Mouse (Mus musculus): ENCODE results near the gene Rad54l2. TPM values are rescaled to one million over a fixed set of nuclear protein-coding genes. Genes with fewer than 3 reads are reported as not detected.

The Rad54l2 gene
- polyA plus RNA-seq, 1 experiment from 2014 or later, result 9.7 TPM

DNA sequence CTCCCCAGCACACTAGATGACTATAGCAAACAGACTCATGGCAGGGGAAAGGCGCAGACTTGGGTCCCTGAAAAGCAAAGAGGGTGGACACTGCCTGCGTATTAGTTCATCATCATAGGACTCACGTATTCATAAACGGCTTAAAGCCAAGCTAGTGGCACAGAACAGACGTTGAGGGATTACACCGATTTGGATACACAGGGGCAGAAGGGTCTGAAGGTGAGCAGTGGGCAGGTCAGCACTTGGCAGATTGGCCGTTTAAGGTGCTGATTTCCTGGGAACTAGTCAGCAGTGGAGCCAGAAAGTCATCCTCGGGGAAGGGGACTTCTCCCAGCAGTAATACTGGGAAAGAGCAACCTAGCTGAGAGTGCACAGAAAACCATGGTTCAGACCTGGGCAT lies 100.2 kb downstream of the Rad54l2 start:
- H3K36me3 ChIP-seq, result peaks cover 20% of the 10 kb centered on the region
- H3K4me2 ChIP-seq (replicated peaks), result no peak overlapping the region
- WGBS, result 82% methylated on average over 8 of the region's 8 CpGs
- no peak overlapping the region for H3K9ac ChIP-seq
- H3K27ac ChIP-seq, result no peak overlapping the region
- peaks cover 11% of the 10 kb centered on the region for H3K4me1 ChIP-seq
- H3K27me3 ChIP-seq, result no peaks in the 10 kb centered on the region
- no peaks in the 10 kb centered on the region for H3K9me3 ChIP-seq
- H3K4me3 ChIP-seq, result no peak overlapping the region
- ATAC-seq (ENCODE audit: insufficient number of reproducible peaks, insufficient read depth, low FRiP score, low TSS enrichment), result no peak

DNA sequence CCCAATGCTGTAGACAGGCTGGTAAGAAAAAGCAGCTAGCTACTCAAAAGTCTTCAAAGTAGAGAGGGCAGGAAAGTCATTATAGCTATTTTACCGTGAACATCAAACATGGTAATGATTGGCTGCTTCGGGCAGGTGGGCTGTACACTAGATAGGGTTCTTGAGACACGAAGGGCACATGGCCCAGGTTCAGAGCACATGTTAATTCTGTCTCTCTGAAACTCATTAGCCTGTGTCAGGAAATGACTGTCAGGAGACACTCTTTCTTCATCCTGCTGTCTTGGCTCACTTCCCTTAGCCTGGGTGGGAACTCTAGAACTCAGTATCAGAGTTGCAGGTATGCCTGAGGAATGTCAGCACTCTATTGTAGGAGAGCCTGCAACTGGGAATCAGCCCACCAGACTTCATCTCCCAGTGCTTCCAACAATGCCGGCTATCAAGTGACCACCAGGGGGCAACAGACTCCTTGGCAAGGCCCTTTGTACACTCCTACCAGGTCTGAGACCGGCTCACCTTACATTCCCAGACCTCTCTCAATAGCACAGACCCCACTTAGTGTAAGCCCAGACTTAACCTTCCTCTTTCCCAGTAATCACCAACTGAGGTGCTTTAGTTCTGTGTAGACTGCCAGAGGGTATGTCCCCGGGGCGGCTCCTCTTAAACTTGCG lies 101.9 kb downstream of the Rad54l2 start:
- Histone ChIP-seq H3K27me3 (no peaks in the 10 kb centered on the region), H3K4me3 (no peak overlapping the region), H3K9ac (no peak overlapping the region), H3K9me3 (no peaks in the 10 kb centered on the region), H3K4me1 (peaks cover 11% of the 10 kb centered on the region), H3K36me3 (peaks cover 5% of the 10 kb centered on the region; the same call in 1 of the 2 replicates), H3K27ac (no peak overlapping the region), H3K4me2 (replicated peaks) (peak overlapping the region; percentile 18)
- peak; percentile 61 for ATAC-seq (ENCODE audit: insufficient number of reproducible peaks, insufficient read depth, low FRiP score, low TSS enrichment)
- 29% methylated on average over 8 of the region's 8 CpGs for whole genome bisulfite sequencing

DNA sequence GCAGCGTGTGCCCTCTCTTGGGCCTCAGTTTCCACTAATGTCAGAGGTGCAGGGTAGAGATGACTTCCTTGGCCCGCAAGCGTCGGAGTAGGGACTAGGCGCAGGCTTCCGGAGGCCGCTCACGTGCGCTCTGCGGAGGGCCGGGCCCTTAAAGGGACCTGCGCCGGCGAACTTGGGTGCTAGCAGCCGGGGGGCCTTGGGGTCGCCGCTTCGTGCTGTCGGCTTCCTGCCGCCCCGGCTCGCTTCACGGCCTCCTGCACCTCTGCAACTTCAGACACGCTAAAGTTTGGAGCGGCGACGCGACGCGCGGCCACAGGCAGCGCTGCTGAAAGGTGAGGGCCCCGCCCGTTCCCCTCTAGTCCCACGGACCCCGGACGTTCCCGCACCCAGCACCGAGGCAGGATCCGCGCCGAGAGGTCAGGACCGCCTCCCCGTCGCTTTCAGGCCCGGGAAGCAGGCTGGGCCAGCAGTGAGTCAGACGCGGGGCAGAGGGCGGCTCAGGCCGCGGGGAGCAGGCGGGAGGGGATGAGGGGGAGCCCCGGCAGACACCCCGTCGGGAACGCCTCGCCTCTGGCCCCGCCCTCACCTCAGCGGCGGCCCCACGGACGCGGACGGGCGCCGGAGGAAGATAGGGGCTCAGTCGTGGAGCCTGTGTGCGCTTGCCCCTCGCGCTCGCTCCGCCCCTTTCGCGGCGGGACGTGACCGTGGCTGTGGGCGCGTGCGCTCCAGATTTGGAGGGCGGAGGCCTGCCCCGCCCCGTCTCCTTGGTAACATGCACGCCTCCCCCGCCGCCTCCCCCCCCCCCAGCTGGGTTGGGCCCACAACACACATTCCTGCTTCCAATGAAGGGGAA lies 103.5 kb downstream of the Rad54l2 start, which contains the start of gene Tex264:
Gene Tex264 (minus strand): TSS at position 679 of the 853 bp plus-strand sequence.
- Histone ChIP-seq H3K36me3 (peaks cover 12% of the 10 kb centered on the region), H3K4me1 (peaks cover 11% of the 10 kb centered on the region), H3K4me2 (replicated peaks) (peak within 1 kb of the TSS; percentile 94), H3K9ac (peak within 1 kb of the TSS; percentile 87), H3K4me3 (peak within 1 kb of the TSS; percentile 86), H3K9me3 (no peaks in the 10 kb centered on the region), H3K27ac (peak within 1 kb of the TSS; percentile 86), H3K27me3 (no peaks in the 10 kb centered on the region)
- WGBS, result under 1% methylated on average over 81 of the region's 86 CpGs
- peak; percentile 87 for ATAC-seq (ENCODE audit: insufficient number of reproducible peaks, insufficient read depth, low FRiP score, low TSS enrichment)

DNA sequence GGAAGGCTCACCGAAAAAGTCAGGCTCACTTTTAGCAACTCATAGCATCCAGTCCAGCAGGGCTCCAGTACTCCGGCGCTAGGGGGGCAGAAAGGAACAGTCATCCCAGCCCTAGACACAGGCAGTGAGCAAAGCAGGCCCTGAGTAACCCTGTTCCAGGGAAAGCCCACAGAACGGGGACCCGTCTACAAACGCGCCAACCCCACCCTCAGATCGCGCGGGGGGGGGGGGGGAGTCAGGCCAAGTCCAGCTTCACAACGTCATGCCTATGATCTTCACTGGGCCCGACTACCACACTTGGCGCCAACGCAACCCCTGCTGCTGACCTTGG lies 104.1 kb downstream of the Rad54l2 start:
- Histone ChIP-seq H3K9me3 (no peaks in the 10 kb centered on the region), H3K4me3 (peak overlapping the region; percentile 86), H3K36me3 (peaks cover 18% of the 10 kb centered on the region), H3K4me1 (peaks cover 11% of the 10 kb centered on the region), H3K27ac (peak overlapping the region; percentile 86; the same call in 1 of the 2 replicates), H3K9ac (peak overlapping the region; percentile 87), H3K27me3 (no peaks in the 10 kb centered on the region), H3K4me2 (replicated peaks) (peak overlapping the region; percentile 94)
- no peak for ATAC-seq (ENCODE audit: insufficient number of reproducible peaks, insufficient read depth, low FRiP score, low TSS enrichment)
- WGBS, result 3% methylated on average over 11 of the region's 14 CpGs

DNA sequence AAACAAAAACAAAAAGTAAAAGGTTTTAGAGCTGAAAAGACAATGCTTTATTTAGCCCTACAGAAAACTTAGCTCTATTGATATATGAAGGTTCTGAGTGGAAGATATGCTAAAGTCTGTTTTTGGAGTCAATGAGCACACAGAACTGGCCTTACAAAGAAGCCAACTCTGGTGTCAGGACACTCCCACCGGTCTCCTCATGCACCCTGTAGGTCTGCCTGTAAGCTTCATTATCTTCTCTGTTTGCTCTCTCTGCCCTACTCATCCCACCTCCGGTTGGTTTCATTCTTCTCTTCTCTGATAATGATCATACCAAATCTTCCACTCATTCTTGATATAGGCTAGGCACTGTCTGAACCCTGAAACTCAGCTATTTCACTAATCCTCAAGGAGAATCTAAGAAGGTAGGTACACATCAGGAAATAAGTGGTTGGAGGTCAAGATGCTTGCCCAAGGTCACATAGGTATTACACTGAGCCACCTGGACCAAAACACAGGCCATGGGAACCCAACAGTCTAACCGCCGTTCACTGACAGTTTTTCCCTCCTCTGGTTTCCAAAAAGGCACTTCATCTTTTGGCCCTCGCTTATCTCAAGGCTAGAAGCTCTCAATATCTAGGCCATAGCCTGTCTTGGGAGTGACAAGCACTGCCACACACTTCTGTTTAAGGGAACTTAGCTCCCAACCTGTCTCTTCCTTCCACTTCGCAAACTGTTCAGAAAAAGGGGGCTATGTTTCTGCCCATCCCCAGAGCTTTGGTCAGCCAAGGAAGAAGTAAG lies 104.7 kb downstream of the Rad54l2 start:
- Histone ChIP-seq H3K27me3 (no peaks in the 10 kb centered on the region), H3K9ac (peak overlapping the region; percentile 87; the same call in 1 of the 2 replicates), H3K4me3 (peak overlapping the region; percentile 86), H3K27ac (no peak overlapping the region), H3K9me3 (no peaks in the 10 kb centered on the region), H3K4me1 (peaks cover 11% of the 10 kb centered on the region), H3K36me3 (peaks cover 22% of the 10 kb centered on the region), H3K4me2 (replicated peaks) (peak overlapping the region; percentile 94)
- 79% methylated on average over 6 of the region's 6 CpGs for WGBS
- no peak for ATAC-seq (ENCODE audit: insufficient number of reproducible peaks, insufficient read depth, low FRiP score, low TSS enrichment)

DNA sequence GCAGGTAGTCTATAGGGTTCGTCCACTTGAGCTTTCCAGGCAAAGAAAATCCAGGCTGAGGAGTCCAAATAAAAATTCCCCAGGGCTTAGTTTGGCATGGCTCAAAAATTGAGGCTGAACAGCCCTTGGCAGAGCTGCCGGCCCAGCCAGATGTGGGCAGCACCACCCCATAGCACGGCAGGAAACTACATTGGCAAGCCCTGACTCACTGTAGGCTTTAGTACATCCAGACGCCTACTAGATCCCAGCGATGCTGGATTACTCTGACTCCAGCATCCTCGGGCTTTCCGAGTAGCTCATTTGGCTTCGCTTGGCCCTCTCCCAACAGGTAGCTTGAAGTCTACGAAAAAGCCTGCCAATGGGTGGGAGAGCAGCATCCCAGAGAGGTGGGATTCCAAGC lies 108.0 kb downstream of the Rad54l2 start:
- no peak for ATAC-seq (ENCODE audit: insufficient number of reproducible peaks, insufficient read depth, low FRiP score, low TSS enrichment)
- peaks cover 33% of the 10 kb centered on the region for H3K36me3 ChIP-seq
- 90% methylated on average over 9 of the region's 9 CpGs for WGBS
- H3K9ac ChIP-seq, result no peak overlapping the region
- no peaks in the 10 kb centered on the region for H3K9me3 ChIP-seq
- no peak overlapping the region for H3K27ac ChIP-seq
- H3K4me2 ChIP-seq (replicated peaks), result no peak overlapping the region
- H3K4me1 ChIP-seq, result peaks cover 4% of the 10 kb centered on the region; the same call in 1 of the 2 replicates
- no peaks in the 10 kb centered on the region for H3K27me3 ChIP-seq
- H3K4me3 ChIP-seq, result no peak overlapping the region

GRCm38 (mm10) chr9:106678242-106678641 lies 110.8 kb downstream of the Rad54l2 start:
- Histone ChIP-seq H3K27me3 (no peaks in the 10 kb centered on the region), H3K27ac (no peak overlapping the region), H3K9ac (no peak overlapping the region), H3K9me3 (no peaks in the 10 kb centered on the region), H3K36me3 (peaks cover 39% of the 10 kb centered on the region), H3K4me2 (replicated peaks) (no peak overlapping the region), H3K4me1 (no peaks in the 10 kb centered on the region), H3K4me3 (no peak overlapping the region)
- 70% methylated on average over 4 of the region's 4 CpGs for WGBS
- ATAC-seq (ENCODE audit: insufficient number of reproducible peaks, insufficient read depth, low FRiP score, low TSS enrichment), result no peak

DNA sequence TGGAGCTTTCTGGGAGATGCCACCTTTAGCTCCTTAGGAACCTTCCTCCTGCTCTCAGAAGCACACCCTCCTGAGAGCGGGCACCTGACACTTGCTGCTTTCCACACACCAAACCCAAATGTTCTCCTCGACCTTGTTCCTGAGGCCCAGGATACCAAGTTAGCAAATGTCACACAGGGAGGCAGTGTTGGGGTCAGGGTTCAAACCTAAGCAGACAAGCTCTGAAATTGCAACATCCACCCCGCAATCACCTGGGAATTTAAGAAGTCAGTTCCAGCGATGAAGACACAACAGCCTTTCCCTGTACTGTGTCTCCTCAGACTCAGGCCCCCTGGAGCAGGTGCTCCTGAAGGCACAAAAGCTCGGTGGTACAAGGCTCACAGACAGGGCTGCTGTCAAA lies 111.3 kb downstream of the Rad54l2 start:
- Histone ChIP-seq H3K36me3 (peaks cover 44% of the 10 kb centered on the region), H3K4me3 (no peak overlapping the region), H3K4me1 (no peaks in the 10 kb centered on the region), H3K4me2 (replicated peaks) (no peak overlapping the region), H3K27ac (no peak overlapping the region), H3K9me3 (no peaks in the 10 kb centered on the region), H3K9ac (no peak overlapping the region), H3K27me3 (no peaks in the 10 kb centered on the region)
- WGBS, result 85% methylated on average over 5 of the region's 5 CpGs
- ATAC-seq (ENCODE audit: insufficient number of reproducible peaks, insufficient read depth, low FRiP score, low TSS enrichment), result no peak

DNA sequence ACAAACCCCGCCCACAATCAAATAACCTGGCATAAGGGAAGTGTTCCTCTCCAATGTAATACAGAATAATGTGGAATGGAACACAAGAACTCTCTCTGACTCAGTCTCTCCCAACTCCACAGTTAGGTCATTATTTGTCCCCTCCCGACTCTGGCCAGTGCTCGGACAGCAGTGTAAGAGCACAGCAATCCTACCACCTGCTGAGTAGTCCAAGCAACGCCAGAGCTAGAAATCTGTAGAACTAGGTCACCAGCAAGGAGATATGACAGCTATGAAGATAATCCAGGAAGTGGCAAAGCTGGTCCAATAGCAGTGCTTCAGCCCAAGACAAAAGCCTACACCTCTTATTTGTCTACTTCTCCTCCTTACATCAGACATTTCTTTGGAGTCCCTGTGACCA lies 112.4 kb downstream of the Rad54l2 start:
- H3K4me3 ChIP-seq, result no peak overlapping the region
- H3K36me3 ChIP-seq, result peaks cover 48% of the 10 kb centered on the region
- H3K9ac ChIP-seq, result no peak overlapping the region
- no peaks in the 10 kb centered on the region for H3K4me1 ChIP-seq
- H3K27ac ChIP-seq, result no peak overlapping the region
- no peaks in the 10 kb centered on the region for H3K27me3 ChIP-seq
- 83% methylated on average over 4 of the region's 4 CpGs for WGBS
- ATAC-seq (ENCODE audit: insufficient number of reproducible peaks, insufficient read depth, low FRiP score, low TSS enrichment), result no peak
- H3K9me3 ChIP-seq, result no peaks in the 10 kb centered on the region
- H3K4me2 ChIP-seq (replicated peaks), result no peak overlapping the region

DNA sequence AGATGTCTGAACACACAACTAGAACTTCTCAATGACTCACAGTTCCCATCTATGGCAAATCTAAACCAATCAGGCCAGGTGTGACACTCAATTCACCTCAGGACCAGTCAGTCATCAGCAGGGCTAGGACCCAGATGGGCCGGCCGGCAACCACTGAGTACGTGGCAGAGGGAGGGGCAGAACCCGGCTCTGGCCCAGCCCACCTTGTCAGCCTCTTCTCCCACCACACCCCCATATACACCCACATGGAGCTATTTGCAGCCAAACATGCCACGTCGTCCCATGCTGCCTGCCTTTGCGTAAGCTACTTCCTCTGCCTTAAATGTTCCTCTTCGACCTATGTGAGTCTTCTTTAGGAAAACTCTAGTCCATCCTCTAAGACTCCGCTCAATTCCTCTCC lies 113.0 kb downstream of the Rad54l2 start:
- no peak overlapping the region for H3K9ac ChIP-seq
- H3K4me2 ChIP-seq (replicated peaks), result no peak overlapping the region
- 66% methylated on average over 9 of the region's 9 CpGs for WGBS
- no peaks in the 10 kb centered on the region for H3K27me3 ChIP-seq
- no peak for ATAC-seq (ENCODE audit: insufficient number of reproducible peaks, insufficient read depth, low FRiP score, low TSS enrichment)
- no peaks in the 10 kb centered on the region for H3K9me3 ChIP-seq
- H3K4me3 ChIP-seq, result no peak overlapping the region
- peaks cover 50% of the 10 kb centered on the region for H3K36me3 ChIP-seq
- H3K27ac ChIP-seq, result no peak overlapping the region
- no peaks in the 10 kb centered on the region for H3K4me1 ChIP-seq

GRCm38 (mm10) chr9:106675480-106675879 lies 113.5 kb downstream of the Rad54l2 start:
- Histone ChIP-seq H3K4me1 (no peaks in the 10 kb centered on the region), H3K36me3 (peaks cover 55% of the 10 kb centered on the region), H3K4me3 (no peak overlapping the region), H3K9ac (no peak overlapping the region; the same call in 1 of the 2 replicates), H3K9me3 (no peaks in the 10 kb centered on the region), H3K4me2 (replicated peaks) (no peak overlapping the region), H3K27me3 (no peaks in the 10 kb centered on the region), H3K27ac (no peak overlapping the region)
- 0% methylated on average over 1 of the region's 1 CpGs for WGBS
- 0 out of 2 replicates have a peak, but pooled peaks have one; percentile 44 for ATAC-seq (ENCODE audit: insufficient number of reproducible peaks, insufficient read depth, low FRiP score, low TSS enrichment)

All from embryonic facial prominence, embryonic 12.5 days (tissue).